Mouse (Mus musculus): ENCODE data around the gene Fam19a2.

The Fam19a2 gene

DNA sequence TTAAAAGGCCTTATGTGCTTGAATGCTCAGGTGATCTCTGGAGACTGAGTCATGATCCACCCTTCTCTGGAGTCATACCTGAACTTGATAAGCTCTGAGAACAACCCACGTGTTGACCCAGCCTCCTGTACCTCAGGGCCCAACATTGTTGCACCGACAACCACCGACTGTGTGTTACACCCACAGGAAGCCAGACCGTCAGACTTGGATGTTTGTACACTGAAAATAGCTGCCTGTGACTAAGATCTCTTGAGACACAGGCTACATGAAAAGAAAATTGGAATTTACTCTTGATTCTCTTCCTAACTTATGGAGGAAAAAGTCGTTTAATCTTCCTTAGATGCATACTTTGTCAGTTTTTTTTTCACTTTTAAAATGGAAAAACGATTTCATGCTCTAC is 121.8 kb downstream of the Fam19a2 start:
- no peak for DNase-seq (ENCODE audit: low spot score)

DNA sequence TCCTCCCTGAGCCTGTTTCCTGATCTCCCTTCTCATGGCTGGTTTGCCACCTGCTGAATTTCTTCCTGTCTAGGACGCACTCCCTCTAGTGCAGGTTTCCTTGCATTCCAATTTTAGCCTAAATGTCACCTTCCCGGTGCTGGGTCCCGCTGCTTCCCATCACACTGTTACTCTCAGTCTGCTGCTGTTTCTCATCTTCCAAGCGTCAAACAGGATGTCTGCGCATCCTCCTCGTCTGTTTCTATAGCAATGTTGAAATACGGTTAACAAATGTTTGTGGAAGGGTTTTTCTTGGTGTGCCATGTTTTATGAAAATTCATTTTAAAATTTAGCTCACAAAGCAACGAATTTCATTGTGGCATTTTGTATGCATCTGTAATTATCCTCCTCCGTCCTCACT is 131.6 kb downstream of the Fam19a2 start:
- DNase-seq (ENCODE audit: low spot score): no peak

GRCm38 (mm10) chr10:123398136-123398535 is 134.3 kb downstream of the Fam19a2 start:
- no peak for DNase-seq (ENCODE audit: low spot score)

DNA sequence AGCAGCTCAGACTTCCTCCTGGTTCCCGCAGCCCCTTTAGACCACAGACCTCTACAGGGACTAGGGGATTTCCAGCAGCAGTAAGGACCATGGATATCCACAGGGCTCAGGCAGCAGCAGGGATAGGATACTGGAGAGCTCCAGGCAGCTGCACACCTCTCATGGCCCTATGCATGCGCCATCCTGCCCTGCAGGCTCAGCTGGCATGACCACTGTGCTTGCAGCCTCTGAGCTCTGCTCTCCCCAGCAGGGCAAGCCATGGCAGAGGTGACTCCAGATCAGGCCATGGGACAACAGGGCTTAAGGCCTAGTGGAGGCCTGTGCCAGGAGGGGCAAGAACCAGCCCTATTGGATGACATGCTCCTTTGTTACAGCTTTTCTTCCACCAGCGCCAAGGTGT is 137.4 kb downstream of the Fam19a2 start:
- no peak for DNase-seq (ENCODE audit: low spot score)

- DNase-seq (ENCODE audit: low spot score): no peak
Observed at GRCm38 (mm10) chr10:123402460-123402859, 138.7 kb downstream of the Fam19a2 start.

GRCm38 (mm10) chr10:123414953-123415352 is 151.2 kb downstream of the Fam19a2 start:
- no peak for DNase-seq (ENCODE audit: low spot score)

- DNase-seq (ENCODE audit: low spot score): no peak
Observed at GRCm38 (mm10) chr10:123416024-123416423, 152.2 kb downstream of the Fam19a2 start.

GRCm38 (mm10) chr10:123418616-123419173 is 154.9 kb downstream of the Fam19a2 start:
- DNase-seq (ENCODE audit: low spot score): no peak

DNA sequence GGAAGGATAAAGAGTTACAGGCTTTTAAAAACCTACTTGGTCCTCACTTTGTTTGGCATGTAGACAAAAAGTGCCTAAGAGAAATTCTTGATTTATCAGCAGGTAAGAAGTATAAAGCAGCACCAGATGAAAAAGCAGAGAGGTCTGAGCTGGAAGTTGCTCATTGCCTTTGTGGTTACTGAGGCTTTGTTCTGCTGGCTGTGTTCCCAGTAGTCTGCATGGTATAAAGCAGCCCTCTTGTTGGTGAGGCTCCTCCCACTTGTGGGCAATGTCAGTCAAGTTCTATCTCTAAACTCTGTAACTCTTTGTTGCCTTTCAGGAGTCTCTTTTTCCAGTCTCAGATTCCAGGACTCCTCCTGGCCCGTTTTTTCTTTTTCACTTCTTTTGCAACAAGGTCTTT is 156.5 kb downstream of the Fam19a2 start:
- DNase-seq (ENCODE audit: low spot score): no peak

- DNase-seq (ENCODE audit: low spot score): no peak
Observed at GRCm38 (mm10) chr10:123424482-123424881, 160.7 kb downstream of the Fam19a2 start.

GRCm38 (mm10) chr10:123426527-123427363 is 162.9 kb downstream of the Fam19a2 start:
- DNase-seq (ENCODE audit: low spot score): no peak

DNA sequence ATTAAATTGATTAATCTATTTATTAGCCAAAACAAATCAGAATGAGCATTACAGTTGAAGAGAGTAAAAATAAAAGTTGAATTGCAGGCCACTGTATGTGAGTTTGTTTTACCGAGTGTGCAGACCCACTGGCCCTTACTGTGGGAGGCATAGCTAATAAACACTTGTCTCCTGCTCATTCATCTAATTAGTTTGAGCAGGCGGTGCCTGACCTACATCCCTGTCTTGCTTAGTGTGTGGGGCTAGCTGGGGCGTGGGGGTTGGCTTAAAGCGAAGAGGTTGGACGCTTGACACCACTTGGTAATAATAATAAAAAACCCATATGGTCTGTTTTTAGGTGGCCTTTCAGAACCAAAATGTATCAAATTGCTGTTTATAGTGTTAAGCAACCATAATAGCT is 167.8 kb downstream of the Fam19a2 start:
- DNase-seq (ENCODE audit: low spot score): no peak

DNA sequence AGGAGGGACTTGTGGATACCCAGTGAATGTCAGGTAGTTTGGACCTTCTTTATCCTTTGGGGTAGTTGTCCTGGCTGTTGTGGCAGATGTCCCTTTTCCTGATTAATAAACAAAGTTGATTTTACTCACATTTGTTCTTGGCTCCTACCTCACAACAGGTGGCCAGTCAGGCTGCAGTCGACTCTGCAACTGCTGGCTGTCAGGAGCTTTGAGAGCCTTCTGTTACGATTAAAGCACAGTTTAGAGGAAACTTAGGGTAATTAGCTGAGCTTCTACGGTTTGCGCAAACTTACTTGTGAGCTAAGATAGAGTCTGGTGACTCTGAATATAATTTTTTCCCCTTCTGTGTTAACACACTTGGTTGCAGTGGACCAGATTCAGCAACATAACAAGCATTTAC is 173.8 kb downstream of the Fam19a2 start:
- DNase-seq (ENCODE audit: low spot score): no peak

- DNase-seq (ENCODE audit: low spot score): no peak
Observed at GRCm38 (mm10) chr10:123456800-123457199, 193.0 kb downstream of the Fam19a2 start.

GRCm38 (mm10) chr10:123460466-123460865 is 196.7 kb downstream of the Fam19a2 start:
- no peak for DNase-seq (ENCODE audit: low spot score)

- no peak for DNase-seq (ENCODE audit: low spot score)
Observed at GRCm38 (mm10) chr10:123462305-123462704, 198.5 kb downstream of the Fam19a2 start.

DNA sequence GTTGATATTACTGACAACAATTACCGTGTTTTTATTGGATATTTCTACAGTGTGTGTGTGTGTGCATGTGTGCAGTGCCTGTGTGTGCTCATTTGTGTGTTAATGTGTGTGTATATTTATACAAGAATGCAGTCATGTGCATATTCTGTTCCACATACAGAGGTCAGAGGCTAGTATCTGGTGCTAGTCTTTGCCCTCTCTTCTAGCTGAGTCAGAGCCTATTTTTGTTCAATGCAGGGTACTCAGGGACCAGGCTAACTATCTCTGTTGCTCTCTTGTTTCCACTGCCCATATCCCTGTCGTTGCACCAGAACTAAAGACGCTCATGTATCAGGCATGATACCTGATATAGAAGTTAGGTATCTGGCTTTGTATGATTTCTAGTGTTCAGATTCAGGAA is 251.0 kb downstream of the Fam19a2 start:
- no peak for DNase-seq (ENCODE audit: low spot score)

- no peak for DNase-seq (ENCODE audit: low spot score)
Observed at GRCm38 (mm10) chr10:123520613-123521012, 256.8 kb downstream of the Fam19a2 start.

GRCm38 (mm10) chr10:123521203-123521602 is 257.4 kb downstream of the Fam19a2 start:
- DNase-seq (ENCODE audit: low spot score): no peak

- DNase-seq (ENCODE audit: low spot score): no peak
Observed at GRCm38 (mm10) chr10:123525424-123525823, 261.6 kb downstream of the Fam19a2 start.

GRCm38 (mm10) chr10:123526059-123526458 is 262.3 kb downstream of the Fam19a2 start:
- no peak for DNase-seq (ENCODE audit: low spot score)

- no peak for DNase-seq (ENCODE audit: low spot score)
Observed at GRCm38 (mm10) chr10:123536143-123536542, 272.3 kb downstream of the Fam19a2 start.

- DNase-seq (ENCODE audit: low spot score): no peak
Observed at GRCm38 (mm10) chr10:123548391-123548790, 284.6 kb downstream of the Fam19a2 start.

- no peak for DNase-seq (ENCODE audit: low spot score)
Observed at GRCm38 (mm10) chr10:123567677-123568076, 303.9 kb downstream of the Fam19a2 start.

Data from urinary bladder, postnatal 14 days (tissue).